Mouse (Mus musculus) brain, embryonic 14.5 days (tissue): Measurements from ENCODE around the gene Pard3b.

Experiments
- CTCF ChIP-seq: fragments of 200-500 bp; IDR thresholded peaks from 2 replicates; pipeline ENCODE4 v1.5.1; 2012; ENCODE audit warnings: inconsistent platforms, mild to moderate bottlenecking, moderate library complexity, borderline replicate concordance; ENCODE audit not compliant: insufficient read depth, insufficient read length; ENCODE audit errors: extremely low read depth
- POLR2A ChIP-seq: fragments of 200-500 bp; IDR thresholded peaks from 2 replicates; pipeline ENCODE4 v1.6.1; 2012; ENCODE audit warnings: mild to moderate bottlenecking, inconsistent platforms, borderline replicate concordance; ENCODE audit not compliant: poor library complexity, insufficient read depth, insufficient read length, severe bottlenecking; ENCODE audit errors: extremely low read depth

- no peak for TF ChIP-seq CTCF
- TF ChIP-seq POLR2A = no peak
Observed at GRCm38 (mm10) chr1:62595401-62595800, 956.8 kb downstream of the Pard3b start.
